Mouse (Mus musculus): ENCODE data around the gene Alox8. TPM values are rescaled to one million over a fixed set of nuclear protein-coding genes. Genes with fewer than 3 reads are reported as not detected.
A peak's percentile ranks its signal among the peaks of the same experiment; 100 is the strongest.

Gene Alox8
- polyA plus RNA-seq, 1 experiment = not detected

DNA sequence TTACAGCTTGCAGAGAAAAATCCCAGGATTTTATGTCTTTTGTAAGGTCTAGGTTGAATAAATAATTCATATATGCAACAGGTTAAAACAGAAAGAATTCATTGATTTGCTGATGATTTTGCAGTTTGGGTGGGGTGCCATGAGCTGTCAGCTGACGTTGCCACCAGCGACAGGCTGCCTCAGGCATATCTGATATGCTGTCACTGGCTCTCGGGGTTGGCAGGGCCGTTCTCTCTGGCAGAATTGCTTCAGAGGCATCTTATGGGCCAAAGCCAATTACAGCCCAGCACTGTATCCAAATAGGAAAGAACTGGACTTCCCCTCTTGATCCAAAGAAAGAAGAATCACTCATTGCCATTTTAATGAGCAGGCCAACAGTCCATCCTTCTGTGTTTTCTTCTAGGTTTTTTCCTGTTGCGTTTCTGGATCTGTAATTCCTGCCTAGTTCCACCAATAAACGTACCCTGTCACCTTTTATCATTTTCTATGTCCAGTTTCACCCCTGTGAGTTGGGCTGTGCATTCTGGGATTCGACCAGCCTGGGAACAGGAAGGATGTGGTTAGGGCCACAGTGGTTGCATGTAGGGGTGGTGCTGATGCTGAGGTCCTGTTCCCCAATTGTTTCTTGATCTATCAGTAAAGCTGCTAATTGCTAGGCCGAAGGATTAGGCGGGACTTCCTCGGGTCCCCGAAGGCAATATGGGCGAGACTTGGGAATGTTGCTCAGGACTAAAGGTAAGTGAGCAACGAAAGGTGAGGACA, 5.0 kb upstream of the Alox8 start:
- Histone ChIP-seq H3K36me3 (ENCODE audit: control insufficient read depth, insufficient read depth, low read length) (no peaks in the 10 kb centered on the region), H3K27ac (ENCODE audit: insufficient read depth, low read depth, low read length) (no peak overlapping the region), H3K4me1 (ENCODE audit: control insufficient read depth, insufficient read depth, insufficient read length, low read length) (no peaks in the 10 kb centered on the region), H3K4me3 (ENCODE audit: low read depth, low read length) (no peak overlapping the region), H3K27me3 (ENCODE audit: control insufficient read depth, insufficient read depth, low read length) (peaks cover 2% of the 10 kb centered on the region; the same call in 1 of the 2 replicates)
- TF ChIP-seq POLR2A (IDR thresholded peaks at IDR 0.05; ENCODE audit: low read depth, low read length) (no peak), CTCF (IDR thresholded peaks at IDR 0.05; ENCODE audit: extremely low read depth, insufficient read length, insufficient replicate concordance, low read depth, low read length) (no peak)
- 59% methylated on average over 13 of the region's 13 CpGs for WGBS

DNA sequence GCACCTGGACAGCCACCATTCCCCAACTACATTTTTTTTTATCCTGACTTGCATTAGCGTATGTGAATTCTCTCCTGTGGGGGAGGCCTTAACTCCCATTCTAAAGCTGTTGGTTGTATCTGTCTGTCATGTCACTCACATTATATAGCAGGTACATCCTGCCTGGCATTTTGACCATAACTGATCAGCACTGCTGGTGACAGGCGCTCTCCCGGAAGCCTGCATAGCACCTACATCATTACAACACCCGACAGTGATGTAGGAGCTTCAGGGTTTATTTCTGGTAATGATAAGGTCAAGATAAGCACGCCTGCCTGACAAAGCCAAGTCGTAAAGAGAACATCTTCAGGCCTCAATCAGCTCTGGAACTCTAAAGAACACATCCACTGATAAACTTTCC, 2.6 kb upstream of the Alox8 start:
- Histone ChIP-seq H3K27ac (ENCODE audit: insufficient read depth, low read depth, low read length) (no peak overlapping the region), H3K27me3 (ENCODE audit: control insufficient read depth, insufficient read depth, low read length) (peaks cover 17% of the 10 kb centered on the region), H3K36me3 (ENCODE audit: control insufficient read depth, insufficient read depth, low read length) (no peaks in the 10 kb centered on the region), H3K4me1 (ENCODE audit: control insufficient read depth, insufficient read depth, insufficient read length, low read length) (no peaks in the 10 kb centered on the region), H3K4me3 (ENCODE audit: low read depth, low read length) (no peak overlapping the region)
- 39% methylated on average over 6 of the region's 6 CpGs for WGBS
- no peak for TF ChIP-seq CTCF (IDR thresholded peaks at IDR 0.05; ENCODE audit: extremely low read depth, insufficient read length, insufficient replicate concordance, low read depth, low read length)
- TF ChIP-seq POLR2A (IDR thresholded peaks at IDR 0.05; ENCODE audit: low read depth, low read length) = no peak

DNA sequence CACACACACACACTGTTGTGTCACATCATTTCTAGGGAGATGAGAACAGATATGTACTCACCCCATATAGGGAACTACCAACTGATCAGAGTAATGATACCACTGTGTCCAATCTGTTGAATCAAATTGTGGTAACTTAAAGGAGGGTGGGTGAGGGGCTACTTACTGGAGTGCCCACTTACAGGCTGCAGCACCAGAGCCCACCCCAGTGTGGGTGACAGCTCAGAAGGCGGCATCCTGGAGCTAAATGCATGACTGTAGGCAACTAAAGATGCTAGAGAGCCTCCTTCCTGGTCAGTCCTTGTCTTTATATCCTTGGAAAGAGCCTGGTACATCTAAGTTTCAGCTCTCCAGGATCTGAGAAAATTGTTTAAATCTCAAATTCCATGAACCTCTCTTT, 1.6 kb upstream of the Alox8 start:
- H3K27me3 ChIP-seq (ENCODE audit: control insufficient read depth, insufficient read depth, low read length) = peaks cover 17% of the 10 kb centered on the region
- no peaks in the 10 kb centered on the region for H3K36me3 ChIP-seq (ENCODE audit: control insufficient read depth, insufficient read depth, low read length)
- TF ChIP-seq CTCF (IDR thresholded peaks at IDR 0.05; ENCODE audit: extremely low read depth, insufficient read length, insufficient replicate concordance, low read depth, low read length) (no peak), POLR2A (IDR thresholded peaks at IDR 0.05; ENCODE audit: low read depth, low read length) (no peak)
- H3K27ac ChIP-seq (ENCODE audit: insufficient read depth, low read depth, low read length) = no peak overlapping the region
- no peaks in the 10 kb centered on the region for H3K4me1 ChIP-seq (ENCODE audit: control insufficient read depth, insufficient read depth, insufficient read length, low read length)
- WGBS = 92% methylated on average over 1 of the region's 1 CpGs
- no peak overlapping the region for H3K4me3 ChIP-seq (ENCODE audit: low read depth, low read length)

- WGBS = 1% methylated on average over 14 of the region's 14 CpGs
- TF ChIP-seq CTCF (IDR thresholded peaks at IDR 0.05; ENCODE audit: extremely low read depth, insufficient read length, insufficient replicate concordance, low read depth, low read length) (no peak), POLR2A (IDR thresholded peaks at IDR 0.05; ENCODE audit: low read depth, low read length) (no peak)
- no peaks in the 10 kb centered on the region for H3K36me3 ChIP-seq (ENCODE audit: control insufficient read depth, insufficient read depth, low read length)
- peak overlapping the region; percentile 11 for H3K4me3 ChIP-seq (ENCODE audit: low read depth, low read length)
- no peaks in the 10 kb centered on the region for H3K4me1 ChIP-seq (ENCODE audit: control insufficient read depth, insufficient read depth, insufficient read length, low read length)
- peaks cover 17% of the 10 kb centered on the region for H3K27me3 ChIP-seq (ENCODE audit: control insufficient read depth, insufficient read depth, low read length)
- no peak overlapping the region for H3K27ac ChIP-seq (ENCODE audit: insufficient read depth, low read depth, low read length)
These were observed 449 bp downstream of the Alox8 start for GRCm38 (mm10) chr11:69197194-69197593.

DNA sequence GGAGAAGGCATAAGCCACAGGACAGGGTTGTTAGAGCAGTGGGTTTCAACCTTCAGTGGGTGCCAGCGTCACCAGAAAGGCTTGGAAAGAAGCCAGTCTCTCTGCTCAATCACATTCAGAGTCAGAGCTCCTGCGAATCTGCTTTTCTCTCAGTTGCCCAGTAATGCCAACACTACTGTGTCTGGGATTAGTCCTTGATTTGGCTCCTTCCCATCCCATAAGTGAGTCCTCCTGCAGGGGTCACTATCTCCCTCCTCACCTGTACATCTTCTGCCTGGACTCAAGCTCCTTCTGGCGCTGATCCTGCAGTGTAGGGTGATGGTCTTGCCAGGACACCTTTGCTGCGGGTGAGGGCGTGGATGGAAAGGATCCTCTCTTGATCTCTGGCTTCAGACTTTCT, 877 bp downstream of the Alox8 start:
- Histone ChIP-seq H3K27me3 (ENCODE audit: control insufficient read depth, insufficient read depth, low read length) (peaks cover 17% of the 10 kb centered on the region), H3K4me1 (ENCODE audit: control insufficient read depth, insufficient read depth, insufficient read length, low read length) (no peaks in the 10 kb centered on the region), H3K36me3 (ENCODE audit: control insufficient read depth, insufficient read depth, low read length) (no peaks in the 10 kb centered on the region), H3K4me3 (ENCODE audit: low read depth, low read length) (no peak overlapping the region; the same call in 1 of the 2 replicates), H3K27ac (ENCODE audit: insufficient read depth, low read depth, low read length) (no peak overlapping the region)
- TF ChIP-seq CTCF (IDR thresholded peaks at IDR 0.05; ENCODE audit: extremely low read depth, insufficient read length, insufficient replicate concordance, low read depth, low read length) (no peak), POLR2A (IDR thresholded peaks at IDR 0.05; ENCODE audit: low read depth, low read length) (no peak)
- WGBS = 8% methylated on average over 5 of the region's 5 CpGs

DNA sequence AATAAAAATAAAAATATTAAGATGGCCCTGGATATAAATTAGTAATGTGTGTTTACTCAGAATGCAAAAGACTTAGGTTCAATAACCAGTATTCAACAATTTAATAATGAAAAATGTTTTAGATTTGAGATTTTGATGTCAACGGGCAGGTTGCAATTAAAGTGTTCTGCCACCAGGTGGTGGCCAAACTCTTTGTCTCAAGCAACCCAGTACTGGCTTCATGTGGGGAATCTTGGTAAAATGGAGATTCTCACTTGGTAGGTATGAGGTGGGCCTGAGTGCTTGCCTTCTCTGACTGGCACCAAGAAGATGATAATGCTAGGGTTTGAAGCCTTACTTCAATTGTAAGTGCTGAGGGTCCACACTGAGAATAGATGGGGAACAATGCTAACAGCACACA, 4.8 kb downstream of the Alox8 start:
- 4% methylated on average over 1 of the region's 1 CpGs for WGBS
- H3K36me3 ChIP-seq (ENCODE audit: control insufficient read depth, insufficient read depth, low read length) = no peaks in the 10 kb centered on the region
- H3K27me3 ChIP-seq (ENCODE audit: control insufficient read depth, insufficient read depth, low read length) = peaks cover 15% of the 10 kb centered on the region
- no peaks in the 10 kb centered on the region for H3K4me1 ChIP-seq (ENCODE audit: control insufficient read depth, insufficient read depth, insufficient read length, low read length)
- H3K27ac ChIP-seq (ENCODE audit: insufficient read depth, low read depth, low read length) = no peak overlapping the region
- TF ChIP-seq POLR2A (IDR thresholded peaks at IDR 0.05; ENCODE audit: low read depth, low read length) = no peak
- TF ChIP-seq CTCF (IDR thresholded peaks at IDR 0.05; ENCODE audit: extremely low read depth, insufficient read length, insufficient replicate concordance, low read depth, low read length) = no peak
- no peak overlapping the region for H3K4me3 ChIP-seq (ENCODE audit: low read depth, low read length)

DNA sequence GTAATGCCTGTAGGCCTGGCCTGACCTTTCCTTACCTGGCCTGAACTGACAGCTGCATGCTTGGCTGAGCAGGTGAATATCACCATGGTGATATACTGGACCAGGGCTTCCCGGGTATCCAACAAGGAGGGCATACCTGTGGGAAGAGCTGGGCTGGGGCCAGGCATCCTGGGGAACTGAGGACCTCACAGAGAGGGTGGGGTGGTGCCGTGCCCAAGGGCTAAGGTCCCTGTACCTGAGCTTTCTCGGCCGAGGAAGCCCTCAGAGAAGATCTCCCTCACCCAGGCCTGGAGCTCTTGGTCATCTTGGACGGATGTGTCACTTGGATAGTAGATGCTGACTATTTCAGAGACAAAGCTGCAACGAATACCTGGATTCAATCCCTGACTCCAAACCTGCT, 11.7 kb downstream of the Alox8 start:
- H3K4me3 ChIP-seq (ENCODE audit: low read depth, low read length) = no peak overlapping the region
- no peak overlapping the region for H3K27ac ChIP-seq (ENCODE audit: insufficient read depth, low read depth, low read length)
- H3K4me1 ChIP-seq (ENCODE audit: control insufficient read depth, insufficient read depth, insufficient read length, low read length) = no peaks in the 10 kb centered on the region
- TF ChIP-seq POLR2A (IDR thresholded peaks at IDR 0.05; ENCODE audit: low read depth, low read length) (no peak), CTCF (IDR thresholded peaks at IDR 0.05; ENCODE audit: extremely low read depth, insufficient read length, insufficient replicate concordance, low read depth, low read length) (no peak)
- H3K36me3 ChIP-seq (ENCODE audit: control insufficient read depth, insufficient read depth, low read length) = no peaks in the 10 kb centered on the region
- no peaks in the 10 kb centered on the region for H3K27me3 ChIP-seq (ENCODE audit: control insufficient read depth, insufficient read depth, low read length)
- WGBS = 78% methylated on average over 6 of the region's 6 CpGs
